Mouse (Mus musculus) myocyte (in vitro differentiated cells): ENCODE results near the gene Lurap1l.

Experiments used
- E2F4 ChIP-seq: IDR thresholded peaks from one replicate; pipeline ENCODE4 v1.6.1; 2011; ENCODE audit warnings: mild to moderate bottlenecking, control low read depth, moderate library complexity; ENCODE audit not compliant: insufficient read depth
- POLR2A ChIP-seq: IDR thresholded peaks from one replicate; pipeline ENCODE4 v1.6.1; 2011; ENCODE audit warnings: low read depth, mild to moderate bottlenecking, control low read depth, moderate library complexity; ENCODE audit not compliant: insufficient read length

GRCm38 (mm10) chr4:80939115-80939514, 28.7 kb downstream of the Lurap1l start:
- TF ChIP-seq POLR2A: no peak
- no peak for TF ChIP-seq E2F4
